Mouse (Mus musculus) heart, adult 2 months (tissue): ENCODE data around the gene Acer2.

Source experiments
- EP300 ChIP-seq: fragments of 200-500 bp; IDR thresholded peaks from 2 replicates; pipeline ENCODE4 v1.6.1; 2011; ENCODE audit warnings: low read depth, low read length, control low read depth; ENCODE audit not compliant: insufficient read depth
- POLR2A ChIP-seq: fragments of 200-500 bp; IDR thresholded peaks from 2 replicates; pipeline ENCODE4 v1.6.1; 2011; ENCODE audit warnings: mild to moderate bottlenecking, low read depth, low read length, control low read depth; ENCODE audit not compliant: insufficient read depth

DNA sequence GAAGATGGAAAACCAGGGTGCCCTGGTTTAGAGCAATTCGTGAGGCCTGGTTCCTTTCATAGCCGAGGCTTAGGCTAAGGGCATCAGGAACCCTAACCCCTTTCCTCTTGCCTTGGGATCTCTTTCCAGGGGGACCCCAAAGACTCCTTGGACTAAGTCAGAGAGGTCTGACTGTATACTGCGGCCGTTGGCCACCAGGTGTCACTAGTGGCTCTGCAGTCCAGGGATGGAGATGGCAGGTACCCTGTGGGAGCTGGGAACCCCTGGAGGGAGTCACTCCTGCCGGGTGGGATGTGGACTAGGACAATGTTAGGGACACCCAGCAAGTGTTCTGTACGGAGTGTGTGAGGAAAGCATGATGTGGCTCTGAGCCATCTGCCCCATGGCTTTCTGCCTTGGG is 58.8 kb downstream of the Acer2 start:
- no peak for TF ChIP-seq POLR2A
- TF ChIP-seq EP300: no peak
